Mouse (Mus musculus): ENCODE measurements at regions not wholly inside any gene's neighbourhood (a gene's known extent, or its start where the extent isn't known, plus 50 kb on each side); places are given as distances from the start of the nearest gene placed in this dataset.
A peak's percentile ranks its signal among the peaks of the same experiment; 100 is the strongest.

DNA sequence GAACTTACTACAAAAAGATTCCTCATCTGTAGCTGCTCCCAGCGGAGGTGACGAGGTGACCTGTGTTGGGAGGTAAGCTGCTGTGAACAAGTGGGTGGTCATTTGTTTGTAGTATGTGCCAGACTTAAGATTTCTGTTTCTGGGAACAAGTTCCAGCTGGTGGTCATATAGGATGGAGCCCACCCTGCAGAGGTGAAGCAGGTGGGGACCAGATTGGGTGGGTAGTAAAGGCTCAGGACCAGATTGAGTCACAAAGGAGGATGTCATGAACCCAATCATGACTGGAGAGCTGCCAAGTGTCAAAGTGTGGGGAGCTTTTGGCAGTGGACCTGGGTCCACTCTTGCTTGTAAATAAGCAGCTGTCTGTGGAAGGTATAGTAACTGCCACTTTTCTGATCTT is 149.0 kb upstream of the D16Ertd472e start:
- no peak for DNase-seq (ENCODE audit: extremely low read depth)
- H3K4me2 ChIP-seq (ENCODE audit: insufficient read depth, low read depth, poor library complexity, severe bottlenecking), result no peak overlapping the region
- in situ Hi-C loops (cut with MboI; ENCODE audit: low pct_ligation_motif_present, low pct_unique_long_range_greater_than_20kb, low sequenced_read_pairs), result no loop called here

DNA sequence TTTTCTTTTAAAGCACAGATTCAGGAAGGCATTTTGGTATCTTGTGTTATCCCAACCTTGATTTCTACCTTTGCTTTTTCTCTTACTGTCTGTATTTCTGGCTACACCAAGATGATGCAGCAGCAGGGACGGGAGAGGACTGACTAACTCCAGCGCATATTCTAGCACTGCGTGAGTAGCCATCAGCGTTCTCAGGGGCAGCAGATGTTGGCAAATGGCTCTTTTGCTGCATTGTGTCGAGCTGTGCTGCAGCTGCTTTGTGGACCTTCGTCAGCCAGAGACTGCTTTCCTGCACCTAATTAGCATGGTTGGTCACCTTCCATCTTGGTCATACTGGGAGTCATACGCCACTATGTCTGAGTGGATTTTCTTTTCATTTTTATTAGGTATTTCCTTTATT is 133.4 kb upstream of the D16Ertd472e start:
- Histone ChIP-seq H3K4me2 (ENCODE audit: insufficient read depth, low read depth, poor library complexity, severe bottlenecking) (peak overlapping the region; percentile 42; the same call in 1 of the 2 replicates), H3K4me3 (replicated peaks in 1 of 3; ENCODE audit: low read depth in 2 of 3, low read length in 2 of 3, poor library complexity in 1 of 3) (peak overlapping the region in 1 of 3 experiments; percentile 33)

More for the DNA sequence above, 149.0 kb upstream of the D16Ertd472e start:
- no peaks in the 10 kb centered on the region for H3K9me3 ChIP-seq (replicated peaks; ENCODE audit: low read length)
- no peak overlapping the region for H3K4me3 ChIP-seq (replicated peaks in 1 of 3; ENCODE audit: low read depth in 2 of 3, low read length in 2 of 3, poor library complexity in 1 of 3)
- TF ChIP-seq TCF12 (IDR thresholded peaks at IDR 0.05; ENCODE audit: low read depth, low read length) (no peak), HCFC1 (IDR thresholded peaks at IDR 0.05; ENCODE audit: low read depth, low read length) (no peak), NRF1 (IDR thresholded peaks at IDR 0.05; ENCODE audit: low read depth, low read length) (no peak), PAX5 (IDR thresholded peaks at IDR 0.05; ENCODE audit: low read length) (no peak), ZC3H11A (IDR thresholded peaks at IDR 0.05; ENCODE audit: low read depth, low read length) (no peak), SMC3 (IDR thresholded peaks at IDR 0.05; ENCODE audit: low read depth, low read length) (no peak), BHLHE40 (IDR thresholded peaks at IDR 0.05; ENCODE audit: low read depth, low read length) (no peak), TBP (conservative IDR thresholded peaks at IDR 0.05; ENCODE audit: low read depth, low read length) (no peak), CHD1 (IDR thresholded peaks at IDR 0.05; ENCODE audit: low read depth, low read length) (no peak), ZNF384 (IDR thresholded peaks at IDR 0.05; ENCODE audit: low read depth, low read length) (no peak), POLR2A (IDR thresholded peaks at IDR 0.05; ENCODE audit: low read depth, low read length) (no peak), MEF2A (IDR thresholded peaks at IDR 0.05; ENCODE audit: borderline replicate concordance, low read depth, low read length) (no peak), JUN (IDR thresholded peaks at IDR 0.05; ENCODE audit: insufficient read depth, low read depth, low read length) (no peak), EP300 (IDR thresholded peaks at IDR 0.05; ENCODE audit: low read length) (no peak), GABPA (IDR thresholded peaks at IDR 0.05; ENCODE audit: insufficient replicate concordance, low read depth, low read length) (no peak), MAFK (IDR thresholded peaks at IDR 0.05; ENCODE audit: insufficient replicate concordance, low read length) (no peak)
- H3K9ac ChIP-seq (ENCODE audit: insufficient read depth, low read depth), result no peak overlapping the region
- H3K27ac ChIP-seq (ENCODE audit: insufficient read depth, low read depth), result no peak overlapping the region
- H3K36me3 ChIP-seq (replicated peaks in 1 of 2; ENCODE audit: control insufficient read depth in 1 of 2, insufficient read depth in 1 of 2, low read length in 1 of 2), result no peaks in the 10 kb centered on the region
- no peaks in the 10 kb centered on the region for H3K79me2 ChIP-seq (replicated peaks; ENCODE audit: control insufficient read depth, extremely low read depth, insufficient read depth, poor library complexity, severe bottlenecking)
- dilution Hi-C loops (cut with MboI; ENCODE audit: extremely low pct_ligation_motif_present, extremely low pct_unique_long_range_greater_than_20kb, low sequenced_read_pairs), result no loop called here
- H3K4me1 ChIP-seq (ENCODE audit: control insufficient read depth in 1 of 2, insufficient read depth in 2 of 2), result no peaks in the 10 kb centered on the region
- peaks cover 16% of the 10 kb centered on the region for H3K27me3 ChIP-seq (replicated peaks)

More for the DNA sequence above, 133.4 kb upstream of the D16Ertd472e start:
- H3K27ac ChIP-seq (ENCODE audit: insufficient read depth, low read depth), result no peak overlapping the region
- no peaks in the 10 kb centered on the region; a peak in 1 of 4 replicates for H3K4me1 ChIP-seq (ENCODE audit: control insufficient read depth in 1 of 2, insufficient read depth in 2 of 2)
- TF ChIP-seq BHLHE40 (IDR thresholded peaks at IDR 0.05; ENCODE audit: low read depth, low read length) (no peak), ZMIZ1 (IDR thresholded peaks at IDR 0.05; ENCODE audit: low read depth, low read length) (no peak), MAZ (IDR thresholded peaks at IDR 0.05; ENCODE audit: low read depth, low read length) (no peak), UBTF (IDR thresholded peaks at IDR 0.05; ENCODE audit: low read depth, low read length) (no peak), TBP (conservative IDR thresholded peaks at IDR 0.05; ENCODE audit: low read depth, low read length) (no peak), NRF1 (IDR thresholded peaks at IDR 0.05; ENCODE audit: low read depth, low read length) (no peak), ZKSCAN1 (IDR thresholded peaks at IDR 0.05; ENCODE audit: borderline replicate concordance, low read depth, low read length) (no peak), HCFC1 (IDR thresholded peaks at IDR 0.05; ENCODE audit: low read depth, low read length) (no peak), EP300 (IDR thresholded peaks at IDR 0.05; ENCODE audit: low read length) (no peak), CHD1 (IDR thresholded peaks at IDR 0.05; ENCODE audit: low read depth, low read length) (no peak), ZC3H11A (IDR thresholded peaks at IDR 0.05; ENCODE audit: low read depth, low read length) (no peak), KAT2A (IDR thresholded peaks at IDR 0.05; ENCODE audit: insufficient replicate concordance, low read length) (no peak), IRF4 (IDR thresholded peaks at IDR 0.05; ENCODE audit: low read depth, low read length) (no peak), RAD21 (IDR thresholded peaks at IDR 0.05; ENCODE audit: low read depth, low read length) (no peak), RCOR1 (conservative IDR thresholded peaks at IDR 0.05; ENCODE audit: low read depth, low read length) (no peak), POLR2A (IDR thresholded peaks at IDR 0.05; ENCODE audit: low read depth, low read length) (no peak), NELFE (IDR thresholded peaks at IDR 0.05; ENCODE audit: low read depth, low read length) (no peak), GABPA (IDR thresholded peaks at IDR 0.05; ENCODE audit: insufficient replicate concordance, low read depth, low read length) (no peak)
- DNase-seq (ENCODE audit: extremely low read depth), result no peak
- H3K9me3 ChIP-seq (replicated peaks; ENCODE audit: low read length), result no peaks in the 10 kb centered on the region
- in situ Hi-C loops (cut with MboI; ENCODE audit: low pct_ligation_motif_present, low pct_unique_long_range_greater_than_20kb, low sequenced_read_pairs), result no loop called here
- H3K27me3 ChIP-seq (replicated peaks), result peaks cover 1% of the 10 kb centered on the region
- no peaks in the 10 kb centered on the region for H3K79me2 ChIP-seq (replicated peaks; ENCODE audit: control insufficient read depth, extremely low read depth, insufficient read depth, poor library complexity, severe bottlenecking)
- H3K9ac ChIP-seq (ENCODE audit: insufficient read depth, low read depth), result no peak overlapping the region
- dilution Hi-C loops (cut with MboI; ENCODE audit: extremely low pct_ligation_motif_present, extremely low pct_unique_long_range_greater_than_20kb, low sequenced_read_pairs), result no loop called here
- H3K36me3 ChIP-seq (replicated peaks in 1 of 2; ENCODE audit: control insufficient read depth in 1 of 2, insufficient read depth in 1 of 2, low read length in 1 of 2), result no peaks in the 10 kb centered on the region

Measured in CH12.LX (cell line).